Mouse (Mus musculus) brain, embryonic 14.5 days (tissue): ENCODE measurements around the gene Psmd7.

Experiments used
- CTCF ChIP-seq: fragments of 200-500 bp; IDR thresholded peaks from 2 replicates; pipeline ENCODE4 v1.5.1; 2012; ENCODE audit warnings: inconsistent platforms, mild to moderate bottlenecking, moderate library complexity, borderline replicate concordance; ENCODE audit not compliant: insufficient read depth, insufficient read length; ENCODE audit errors: extremely low read depth
- POLR2A ChIP-seq: fragments of 200-500 bp; IDR thresholded peaks from 2 replicates; pipeline ENCODE4 v1.6.1; 2012; ENCODE audit warnings: mild to moderate bottlenecking, inconsistent platforms, borderline replicate concordance; ENCODE audit not compliant: poor library complexity, insufficient read depth, insufficient read length, severe bottlenecking; ENCODE audit errors: extremely low read depth

DNA sequence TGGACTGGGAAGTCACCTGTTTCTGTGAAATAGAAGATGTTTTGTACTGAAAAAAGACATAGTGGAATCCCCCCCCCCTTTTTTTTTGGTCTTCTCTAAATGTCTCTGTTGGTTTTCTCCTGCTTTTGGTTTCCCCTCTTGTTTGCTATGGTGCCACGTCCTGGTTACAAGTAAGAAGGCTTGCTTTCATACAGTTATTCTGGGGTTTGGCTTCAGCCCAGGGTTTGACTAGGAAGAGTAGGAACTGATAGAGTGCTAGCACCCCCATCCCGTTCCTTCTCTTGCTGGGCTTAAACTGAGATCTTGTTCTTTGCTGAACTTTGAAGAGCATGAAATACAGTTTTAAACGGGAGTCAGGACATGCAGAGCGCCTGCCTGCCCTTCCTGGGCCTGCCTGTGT is 46.9 kb downstream of the Psmd7 start:
- no peak for TF ChIP-seq POLR2A
- TF ChIP-seq CTCF: no peak
